Mouse (Mus musculus): Measurements from ENCODE around the gene Dhrs4. TPM values are rescaled to one million over a fixed set of nuclear protein-coding genes. Genes with fewer than 3 reads are reported as not detected.

The Dhrs4 gene
- total RNA-seq (2021) = 10 to 100 TPM; 17.5 to 19.1 TPM

DNA sequence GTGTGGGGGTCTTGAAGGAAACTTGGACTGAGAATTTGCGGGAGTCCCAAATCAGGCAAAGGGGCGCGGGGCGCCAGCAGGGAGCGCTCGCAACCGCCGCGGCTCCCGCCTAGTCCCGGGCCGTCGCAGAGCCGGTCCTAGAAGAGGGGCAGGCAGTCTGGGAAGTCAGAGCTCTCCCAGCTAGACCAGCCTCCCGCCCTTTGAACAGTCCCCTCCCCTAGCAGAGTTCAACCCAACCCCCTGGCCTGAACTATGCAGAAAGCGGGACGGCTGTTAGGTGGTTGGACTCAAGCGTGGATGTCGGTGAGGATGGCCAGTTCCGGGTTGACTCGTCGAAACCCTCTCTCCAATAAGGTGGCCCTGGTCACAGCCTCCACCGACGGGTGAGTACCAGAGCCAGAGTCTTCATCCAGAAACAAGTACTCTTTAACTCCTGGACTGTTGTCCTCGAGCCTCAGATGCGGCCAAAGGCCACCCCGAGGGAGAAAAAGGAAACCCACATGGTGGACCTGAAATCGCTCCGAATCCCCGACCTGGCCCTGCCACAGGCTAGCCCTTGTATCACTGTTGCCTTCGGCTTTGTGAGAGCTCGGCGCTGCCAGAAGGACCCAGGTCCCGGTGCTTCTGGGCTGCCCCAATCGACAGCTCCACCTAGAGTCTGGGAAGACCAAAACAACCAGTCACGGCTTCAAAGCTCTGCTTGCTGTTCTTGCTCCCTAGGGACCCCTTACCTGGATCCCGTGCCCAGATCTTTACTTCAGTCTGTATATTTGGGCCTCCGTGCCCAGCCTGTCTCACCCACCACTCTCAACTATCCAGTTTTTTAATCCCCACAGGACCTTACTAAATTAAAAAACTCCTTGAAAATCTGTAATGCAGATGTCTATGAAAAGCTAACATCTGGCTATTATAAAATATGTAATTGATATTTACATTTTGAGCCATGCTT, at the start of gene Dhrs4:
Gene Dhrs4, plus strand, starts transcription at position 108 of the 949 bp plus-strand sequence.
- intact Hi-C loops (cut with DNase I) = no loop called here
- peak; percentile 73 to 77 for DNase-seq (ENCODE audit: low spot score in 2 of 2)

DNA sequence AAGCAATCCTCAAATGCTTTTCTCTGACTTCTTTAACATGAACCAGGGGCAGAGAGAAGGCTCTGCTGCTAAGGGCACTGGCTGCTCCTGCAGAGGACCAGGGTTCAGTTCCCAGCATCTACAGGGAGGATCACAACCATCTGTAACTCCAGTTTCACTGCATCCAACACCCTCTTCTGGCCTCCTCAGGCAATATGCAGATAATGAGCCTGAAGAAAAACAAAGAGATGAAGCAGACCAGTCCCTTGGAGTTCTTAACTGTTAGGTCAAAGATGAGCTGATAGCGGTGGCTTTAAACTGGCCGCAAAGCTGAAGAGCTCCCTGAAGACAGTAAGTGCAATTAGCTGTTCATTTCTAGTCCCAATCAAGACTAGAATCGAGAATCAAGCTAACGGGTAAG, 48.3 kb upstream of the Dhrs4 start:
- intact Hi-C loops (cut with DNase I) = no loop called here
- no peak for DNase-seq (ENCODE audit: low spot score in 2 of 2)

DNA sequence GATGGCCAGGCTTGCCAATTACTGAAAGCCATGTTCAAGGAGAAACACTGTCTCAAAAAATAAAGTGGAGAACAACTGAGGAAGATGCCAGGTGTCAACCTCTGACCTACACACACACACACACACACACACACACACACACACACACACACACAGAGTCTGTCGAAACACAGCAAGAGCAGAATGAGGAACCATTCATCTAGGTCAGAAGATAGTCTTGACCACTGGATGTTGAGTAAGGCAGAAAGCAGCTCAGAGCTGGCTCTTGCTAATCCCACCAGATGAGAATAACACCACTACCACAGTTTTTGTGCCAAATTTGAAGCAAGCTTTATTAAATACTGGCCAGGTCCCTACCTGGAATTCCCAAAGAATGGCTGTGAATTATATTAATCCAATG, 45.5 kb upstream of the Dhrs4 start:
- intact Hi-C loops (cut with DNase I) = no loop called here
- no peak for DNase-seq (ENCODE audit: low spot score in 2 of 2)

DNA sequence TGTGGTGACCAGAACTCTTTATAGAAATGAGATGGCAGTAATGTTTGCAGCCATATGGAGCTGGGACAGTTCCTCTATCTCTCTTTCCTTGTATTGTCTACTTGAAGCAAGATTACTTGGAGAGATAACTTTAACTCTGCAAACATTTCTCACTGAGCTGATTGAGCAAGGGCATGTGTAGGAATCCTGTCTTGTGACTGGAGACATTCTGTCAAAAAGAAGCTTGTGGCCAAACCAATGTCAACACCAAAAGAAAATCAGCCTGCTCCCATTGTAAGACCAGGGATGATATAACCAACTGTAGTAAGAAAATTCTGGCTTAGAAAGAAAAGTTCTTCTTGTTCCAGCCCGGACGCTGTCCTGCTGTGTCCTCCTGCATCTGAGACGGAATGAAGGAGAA, 43.7 kb upstream of the Dhrs4 start:
- no peak for DNase-seq (ENCODE audit: low spot score in 2 of 2)
- intact Hi-C loops (cut with DNase I) = no loop called here

DNA sequence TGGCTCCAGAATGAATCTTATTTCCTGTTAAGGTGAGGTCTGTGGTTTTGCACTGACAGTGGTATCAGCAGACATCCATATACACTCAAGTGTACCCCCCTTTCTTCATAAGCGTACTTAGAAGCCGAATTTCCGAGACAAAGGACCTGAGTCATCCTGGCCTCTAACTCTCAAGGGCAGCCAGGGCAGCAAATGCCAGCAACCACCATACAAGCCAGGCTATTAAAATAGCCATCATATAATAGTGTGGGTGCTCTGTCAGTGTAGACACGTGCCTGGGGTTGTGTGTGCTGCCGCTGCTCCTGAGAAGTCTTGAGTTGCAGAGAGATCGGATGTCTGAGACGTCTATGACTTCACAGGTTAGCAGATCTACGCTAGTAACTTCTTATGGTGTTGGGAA, 41.4 kb upstream of the Dhrs4 start:
- intact Hi-C loops (cut with DNase I) = no loop called here
- no peak for DNase-seq (ENCODE audit: low spot score in 2 of 2)

DNA sequence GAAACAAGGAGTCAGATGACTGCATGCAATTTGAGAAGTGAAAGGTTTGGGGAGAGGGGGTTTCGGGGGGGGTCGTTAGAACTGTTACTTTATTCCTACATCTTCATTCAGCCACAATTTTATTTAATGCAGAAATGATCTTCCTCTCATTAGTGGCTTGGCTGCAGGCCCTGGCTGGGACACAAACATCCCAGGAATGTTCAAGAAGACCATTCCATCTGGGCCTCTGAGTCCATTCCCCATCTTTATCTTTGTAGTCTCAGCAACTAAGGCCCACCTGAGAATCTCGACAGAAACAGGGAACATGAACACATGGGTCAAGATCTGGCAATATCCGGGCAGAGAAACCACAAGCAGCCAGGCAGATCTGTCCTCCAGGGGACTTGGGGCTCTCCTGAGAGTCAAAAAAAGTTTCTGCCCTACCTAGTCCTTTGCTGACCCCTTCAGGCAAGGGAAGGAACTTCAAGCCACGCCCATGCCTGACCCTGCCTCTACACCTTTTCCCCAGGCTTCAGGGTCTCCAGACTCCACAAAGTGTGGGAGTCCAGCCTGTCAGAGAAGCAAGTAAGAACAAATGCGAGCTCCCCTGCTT, 40.3 kb upstream of the Dhrs4 start:
- intact Hi-C loops (cut with DNase I) = loop anchor here (1.0 to 2.0 kb wide), 2 partner anchors 169 to 290 kb away; no protein-coding TSS in a partner anchor
- peak; percentile 30 to 32 for DNase-seq (ENCODE audit: low spot score in 2 of 2)

DNA sequence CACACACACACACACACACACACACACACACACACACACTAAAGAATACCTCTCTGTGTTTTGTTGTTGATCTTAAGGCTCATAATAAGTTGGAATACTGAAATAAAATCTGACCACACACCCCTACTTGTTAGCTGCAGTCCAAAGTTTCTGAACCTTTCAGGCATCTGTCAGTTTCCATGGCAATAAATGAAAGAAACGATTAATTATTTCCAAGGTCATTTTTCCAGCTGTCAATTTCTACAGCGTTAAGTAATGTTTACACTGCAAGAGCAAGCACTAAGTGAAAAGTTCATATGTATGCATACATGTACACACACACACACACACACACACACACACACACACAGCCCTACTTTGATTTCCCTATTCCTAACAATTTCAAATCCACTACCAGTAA, 20.9 kb upstream of the Dhrs4 start:
- intact Hi-C loops (cut with DNase I) = loop anchor here (5.0 kb wide), 1 partner anchor 185 kb away; no protein-coding TSS in a partner anchor
- DNase-seq (ENCODE audit: low spot score in 2 of 2) = no peak

DNA sequence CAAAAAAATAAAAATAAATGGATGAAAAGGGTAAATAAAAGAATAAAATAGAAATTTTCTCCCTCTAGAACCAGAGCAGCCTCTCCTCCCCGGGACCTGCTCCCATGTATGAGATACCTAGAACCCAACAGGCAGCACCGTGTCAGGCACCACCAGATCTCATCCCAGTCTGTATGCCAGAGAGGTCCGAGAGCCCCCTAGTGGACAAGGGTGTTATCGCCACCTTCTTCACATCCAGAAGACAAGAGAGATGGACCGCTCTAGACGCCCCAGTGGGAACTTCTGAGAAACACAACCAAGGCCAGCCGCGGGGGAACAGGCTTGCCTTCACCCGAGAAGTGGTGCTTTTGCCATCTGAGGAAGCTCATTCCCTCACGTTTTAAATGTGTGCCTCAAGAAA, 20.3 kb upstream of the Dhrs4 start:
- intact Hi-C loops (cut with DNase I) = loop anchor here (5.0 kb wide), 1 partner anchor 186 kb away; no protein-coding TSS in a partner anchor
- DNase-seq (ENCODE audit: low spot score in 2 of 2) = peak; percentile 31 to 51

DNA sequence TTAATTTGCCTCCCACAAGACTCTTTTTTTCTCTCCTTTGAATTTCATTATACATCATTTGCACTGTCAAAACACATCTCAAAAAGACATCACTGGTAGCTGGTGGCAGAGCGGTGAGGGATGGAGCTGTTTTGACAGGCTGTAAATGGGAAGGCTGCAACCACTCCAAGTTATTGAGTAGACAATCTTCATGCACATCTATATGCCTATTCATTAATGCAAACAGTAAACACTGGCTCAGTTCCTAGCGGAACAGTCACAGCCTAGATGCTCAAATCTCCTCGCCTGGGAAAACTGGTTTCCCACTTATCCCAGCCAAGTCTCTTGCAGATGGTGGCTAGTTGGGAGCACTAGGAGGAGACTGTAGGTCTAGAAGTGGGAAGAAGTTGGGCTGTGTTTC, 19.8 kb upstream of the Dhrs4 start:
- DNase-seq (ENCODE audit: low spot score in 2 of 2) = no peak
- intact Hi-C loops (cut with DNase I) = loop anchor here (5.0 kb wide), 1 partner anchor 186 kb away; no protein-coding TSS in a partner anchor

DNA sequence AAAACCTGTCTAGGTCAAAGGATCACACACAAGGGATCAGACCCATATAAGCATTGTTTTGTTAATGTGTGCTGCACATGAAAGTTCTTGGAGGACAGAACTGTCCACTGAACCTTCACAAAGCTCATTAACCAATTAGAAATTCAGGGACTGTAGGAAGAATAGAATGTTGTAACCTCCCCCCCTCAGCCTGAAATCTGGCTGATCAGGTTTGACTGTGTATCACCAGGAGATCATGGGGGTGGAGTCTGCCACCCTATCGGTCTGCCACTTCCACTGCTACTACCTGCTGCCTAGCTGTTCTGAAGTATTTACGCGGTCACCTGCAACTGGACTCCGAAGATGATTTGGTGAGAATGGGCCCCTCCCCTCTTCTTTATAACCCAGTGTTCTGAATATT, 18.8 kb upstream of the Dhrs4 start:
- intact Hi-C loops (cut with DNase I) = loop anchor here (5.0 kb wide), 1 partner anchor 187 kb away; no protein-coding TSS in a partner anchor
- no peak for DNase-seq (ENCODE audit: low spot score in 2 of 2)

DNA sequence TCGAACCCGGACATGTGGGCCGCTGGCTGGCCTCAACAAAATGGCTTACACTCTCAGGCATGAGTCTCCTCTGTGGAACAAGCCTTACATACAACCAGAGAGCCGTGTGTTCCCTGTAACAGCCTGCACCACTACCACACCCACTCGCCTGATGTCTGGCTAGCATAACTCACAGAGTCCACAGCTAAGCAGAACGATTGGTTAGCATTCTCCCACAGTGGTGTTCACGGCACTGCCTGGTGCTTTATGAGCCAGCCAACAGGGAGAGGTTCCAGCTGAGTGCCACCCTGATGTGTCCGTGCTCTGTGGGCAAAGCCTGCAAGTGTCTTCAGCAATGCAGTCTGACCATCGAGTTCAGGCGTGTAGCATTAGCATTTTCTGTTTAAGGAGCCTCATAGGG, 18.3 kb upstream of the Dhrs4 start:
- peak; percentile 39 to 47 for DNase-seq (ENCODE audit: low spot score in 2 of 2)
- intact Hi-C loops (cut with DNase I) = no loop called here

DNA sequence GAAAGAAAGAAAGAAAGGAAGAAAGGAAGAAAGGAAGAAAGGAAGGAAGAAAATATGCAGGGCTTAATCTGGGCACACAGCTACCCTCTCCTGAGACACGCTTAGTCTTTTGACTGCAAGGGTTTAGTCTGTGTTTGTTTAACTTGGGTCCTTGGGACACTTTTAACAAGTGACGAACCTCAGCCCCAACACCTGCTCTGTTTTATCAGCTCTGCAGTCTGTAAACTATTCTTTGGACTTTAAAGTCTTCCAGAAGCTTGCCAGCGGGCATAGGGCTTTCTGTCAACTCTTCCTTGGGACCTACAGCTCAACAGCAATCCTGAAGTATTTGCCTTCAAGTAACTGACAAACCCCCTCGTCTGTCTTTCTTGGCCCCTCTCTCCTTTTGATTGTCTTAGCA, 16.8 kb upstream of the Dhrs4 start:
- intact Hi-C loops (cut with DNase I) = no loop called here

DNA sequence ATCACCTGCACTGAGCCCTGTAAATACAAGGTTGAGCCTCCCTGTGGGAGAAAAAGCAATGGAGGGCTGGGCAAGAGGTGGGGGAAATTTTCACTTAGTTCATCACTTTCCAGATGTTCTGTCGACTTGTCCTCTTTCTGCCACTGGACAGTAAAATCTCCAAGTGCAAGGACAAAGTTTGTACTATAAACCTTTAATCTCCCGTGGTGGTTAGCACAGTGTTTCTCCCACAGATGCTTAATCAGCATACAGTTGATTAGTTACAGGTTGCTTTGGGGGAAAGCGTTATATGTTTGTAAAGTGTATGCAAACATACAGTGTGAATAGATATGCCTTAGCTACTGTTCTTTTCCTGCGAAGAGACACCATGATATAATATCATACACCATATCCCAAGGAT, 12.1 kb upstream of the Dhrs4 start:
- intact Hi-C loops (cut with DNase I) = no loop called here

More for the DNA sequence above, 16.8 kb upstream of the Dhrs4 start:
- no peak for DNase-seq (ENCODE audit: low spot score in 2 of 2)

DNA sequence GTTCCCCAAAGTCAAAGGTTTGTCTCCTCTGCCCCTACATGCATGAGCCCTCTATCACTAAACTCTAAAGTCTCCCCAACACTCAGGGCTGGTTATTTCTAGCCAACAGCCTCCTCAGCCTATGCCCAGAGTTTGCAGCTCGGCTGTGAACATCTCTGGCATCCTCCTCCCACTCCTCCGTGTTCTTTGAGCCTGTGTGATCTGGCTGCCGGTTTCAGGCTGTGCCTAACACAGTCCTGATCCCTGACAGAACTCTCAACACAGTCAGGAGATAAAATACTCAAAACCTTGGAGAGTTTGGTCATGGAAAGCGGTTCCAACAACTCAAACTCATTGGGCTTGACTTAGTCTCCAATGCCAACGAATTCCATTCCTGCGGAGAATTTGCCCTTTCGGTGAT, 11.4 kb upstream of the Dhrs4 start:
- intact Hi-C loops (cut with DNase I) = no loop called here
- DNase-seq (ENCODE audit: low spot score in 2 of 2) = no peak

More for the DNA sequence above, 12.1 kb upstream of the Dhrs4 start:
- DNase-seq (ENCODE audit: low spot score in 2 of 2) = no peak

DNA sequence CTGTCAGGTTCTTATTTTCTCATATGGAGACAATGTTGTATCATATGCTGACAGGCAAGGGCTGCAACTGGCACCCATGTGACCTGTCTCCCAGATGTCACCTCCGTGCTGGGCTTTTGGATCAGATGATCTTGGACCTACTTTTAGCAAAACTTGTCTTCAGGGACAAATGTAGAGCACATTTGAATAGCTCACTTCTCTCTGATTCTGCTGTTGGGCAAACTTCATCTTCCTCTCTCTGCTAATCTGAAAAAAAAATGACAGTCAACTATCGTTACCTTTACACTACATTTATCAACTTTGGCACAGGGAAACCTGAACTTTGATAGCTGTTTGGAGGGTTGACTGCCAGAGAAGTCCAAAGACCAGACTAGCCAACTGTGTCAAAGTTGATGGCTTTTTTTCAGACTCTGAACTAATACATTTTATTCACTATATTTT, 10.2 kb upstream of the Dhrs4 start:
- DNase-seq (ENCODE audit: low spot score in 2 of 2) = no peak
- intact Hi-C loops (cut with DNase I) = no loop called here

DNA sequence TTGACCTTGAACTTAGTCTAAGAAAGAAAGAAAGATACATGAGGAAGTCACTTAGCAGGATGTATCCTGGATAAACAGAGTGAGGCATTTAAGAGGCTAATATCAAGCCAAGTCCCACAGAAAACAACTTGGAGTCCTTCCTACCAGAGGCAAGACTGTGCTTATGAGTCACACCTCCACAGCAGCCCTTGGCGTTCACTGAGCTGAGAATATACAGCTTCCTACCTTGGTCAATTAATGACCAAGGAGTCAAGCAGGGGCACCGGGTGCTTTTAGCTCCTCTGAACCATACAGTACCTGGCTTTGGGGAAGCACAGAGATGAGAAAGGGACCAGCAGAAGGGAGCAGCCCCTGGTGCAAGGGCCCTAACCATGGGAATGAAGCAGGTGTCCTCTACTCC, 9.5 kb upstream of the Dhrs4 start:
- DNase-seq (ENCODE audit: low spot score in 2 of 2) = no peak
- intact Hi-C loops (cut with DNase I) = no loop called here

DNA sequence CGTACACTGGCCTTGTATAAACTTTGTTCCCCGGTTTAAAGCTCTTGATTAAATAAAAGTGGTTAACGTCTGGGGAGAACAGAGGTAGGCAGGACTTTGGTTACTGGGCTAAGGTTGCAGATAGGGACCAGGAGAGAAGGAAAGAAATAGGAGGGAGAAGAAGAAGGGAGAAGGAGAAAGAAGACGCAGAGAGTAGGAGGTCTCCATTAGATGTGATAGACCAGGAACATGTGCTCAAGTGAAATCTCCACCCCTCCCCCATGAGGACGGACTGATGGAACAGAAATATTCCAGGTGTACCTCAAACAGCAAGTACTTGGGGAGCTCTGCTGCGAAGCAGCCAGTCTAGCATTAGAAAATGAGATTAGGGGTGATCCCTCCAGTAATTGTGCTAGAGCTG, 8.7 kb upstream of the Dhrs4 start:
- intact Hi-C loops (cut with DNase I) = no loop called here
- no peak for DNase-seq (ENCODE audit: low spot score in 2 of 2)

DNA sequence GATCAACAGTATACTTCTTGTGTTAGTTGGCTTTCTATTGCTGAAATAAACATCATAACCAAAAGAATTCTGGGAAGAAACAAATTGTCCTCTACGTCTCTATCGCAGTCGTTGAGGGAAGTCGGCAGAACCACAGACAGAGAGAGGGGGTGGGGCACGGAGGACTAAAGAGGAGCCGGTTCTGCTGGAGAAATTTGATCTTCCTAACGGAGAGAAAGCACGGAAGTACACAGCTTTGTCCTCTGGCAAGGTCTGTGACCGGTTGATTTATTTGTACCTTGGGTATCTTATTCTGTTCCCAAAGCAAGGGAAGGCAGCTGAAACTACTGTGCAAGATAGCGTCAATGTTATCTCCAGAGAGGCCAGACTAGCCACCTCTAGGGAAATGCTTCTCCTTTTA, 7.8 kb upstream of the Dhrs4 start:
- intact Hi-C loops (cut with DNase I) = no loop called here

DNA sequence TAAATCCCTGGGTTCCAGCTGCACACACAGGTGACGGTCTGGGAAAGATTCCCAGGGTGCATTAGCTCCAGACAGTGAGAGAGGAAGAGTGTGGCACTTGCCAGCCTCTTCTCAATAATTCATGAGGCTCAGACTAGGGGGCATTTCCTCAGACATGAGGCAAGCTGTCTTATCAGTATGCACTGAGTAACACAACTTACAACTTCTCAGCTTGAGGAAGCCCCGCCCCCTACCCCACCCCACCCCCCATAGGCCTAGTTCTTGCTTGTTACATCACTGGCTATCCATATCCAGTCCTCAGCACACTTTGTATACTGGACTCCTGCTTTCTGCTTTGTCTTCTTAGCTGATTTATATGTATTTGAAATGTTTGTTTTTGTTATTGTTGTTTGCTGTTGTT, 2.9 kb upstream of the Dhrs4 start:
- intact Hi-C loops (cut with DNase I) = no loop called here
- no peak for DNase-seq (ENCODE audit: low spot score in 2 of 2)

More for the DNA sequence above, 7.8 kb upstream of the Dhrs4 start:
- DNase-seq (ENCODE audit: low spot score in 2 of 2) = no peak

DNA sequence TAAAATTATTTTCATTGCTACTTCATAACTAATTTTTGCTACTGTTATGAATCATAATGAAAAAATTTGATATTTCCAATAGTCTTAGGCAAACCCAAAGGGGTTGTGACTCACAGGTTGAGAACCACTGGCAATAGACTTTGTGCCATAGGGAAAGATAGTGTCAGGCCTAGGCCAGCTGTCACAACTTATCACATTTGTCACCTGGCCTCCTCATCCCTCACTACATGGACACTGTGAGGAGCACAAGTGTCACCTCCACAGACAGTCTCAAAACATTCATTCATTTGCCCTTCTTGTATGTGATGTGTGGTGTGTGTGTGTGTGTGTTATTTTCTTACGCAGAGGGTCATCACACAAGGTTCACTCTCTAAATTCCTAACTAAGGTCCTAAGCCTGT, 1.1 kb upstream of the Dhrs4 start:
- no peak for DNase-seq (ENCODE audit: low spot score in 2 of 2)
- intact Hi-C loops (cut with DNase I) = no loop called here

DNA sequence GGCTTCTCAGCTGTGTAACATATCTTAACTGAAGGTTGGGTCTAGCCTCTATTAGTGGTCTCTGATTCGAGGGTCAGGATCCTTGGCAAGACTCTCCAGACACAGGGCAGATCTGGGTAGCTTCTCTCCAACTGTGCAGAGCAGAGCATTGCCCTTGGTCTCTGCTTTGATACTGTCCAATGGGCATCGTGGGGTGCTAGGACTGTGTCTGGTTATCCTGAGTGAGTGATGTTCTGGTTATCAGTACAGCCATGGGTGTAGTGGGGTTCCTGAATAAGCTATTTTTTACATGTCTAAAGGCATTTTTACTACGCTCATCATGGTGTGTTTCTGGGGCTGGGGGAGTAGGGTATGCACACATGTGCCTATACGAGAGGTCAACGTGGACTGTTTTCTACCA, 729 bp upstream of the Dhrs4 start:
- intact Hi-C loops (cut with DNase I) = no loop called here

More for the DNA sequence above, 729 bp upstream of the Dhrs4 start:
- no peak for DNase-seq (ENCODE audit: low spot score in 2 of 2)

All from left cerebral cortex, postnatal 36 days (tissue).